24 mouse cellular contexts compared by ENCODE assay signal in the genomic region with DNA sequence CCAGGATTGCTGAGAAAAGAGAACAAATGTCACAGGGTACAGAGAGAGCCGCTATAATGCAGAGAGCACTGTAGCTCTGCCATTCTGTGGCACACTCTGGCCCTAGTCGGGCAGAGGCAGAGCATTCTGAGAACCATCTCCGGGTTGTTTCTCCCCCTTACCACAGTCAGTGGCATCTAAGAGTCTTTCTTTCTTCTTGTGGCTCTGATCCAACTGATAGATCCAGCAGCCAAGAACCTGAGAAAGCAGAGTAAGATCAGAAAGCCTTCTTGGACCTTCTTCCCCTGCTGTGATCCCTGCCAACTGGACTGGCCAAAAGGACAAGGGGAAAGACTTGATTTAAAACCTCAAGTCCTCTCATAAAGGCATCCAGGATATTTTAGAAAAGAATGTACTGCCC.
"Had no signal": no experiment of that assay in that cellular context is flagged by ENCODE, and none has a peak within 500 bp of the region (broad histone marks: within the 10 kb centered on the region; RNA-seq: fewer than 3 reads in every experiment).

No protein-coding gene starts in this region.

- H3K4me3 ChIP-seq: gastrocnemius, adult 2 months; heart, embryonic 10.5 days; heart, embryonic 12.5 days; hindbrain, embryonic 10.5 days; hindbrain, embryonic 12.5 days; hindbrain, embryonic 15.5 days; intestine, embryonic 15.5 days; left cerebral cortex, adult 2 months; limb, embryonic 10.5 days; limb, embryonic 12.5 days; liver, embryonic 13.5 days; liver, embryonic 15.5 days had no signal

- H3K27ac ChIP-seq: gastrocnemius, adult 2 months; heart, embryonic 10.5 days; hindbrain, embryonic 10.5 days; hindbrain, embryonic 12.5 days; hindbrain, embryonic 15.5 days; intestine, embryonic 15.5 days; left cerebral cortex, adult 2 months; limb, embryonic 10.5 days; limb, embryonic 12.5 days; liver, embryonic 13.5 days; liver, embryonic 15.5 days had no signal

- DNase-seq: gastrocnemius, adult 2 months; gastrocnemius, postnatal 10 days; gastrocnemius, postnatal 25 days; heart, adult 18-20 months; heart, postnatal 10 days; heart, postnatal 4 days; kidney, adult 18-20 months; kidney, adult 8-10 months; kidney, postnatal 10 days; kidney, postnatal 25 days; kidney, postnatal 4 days; layer of hippocampus, adult 9-11 months; liver; liver, embryonic 13.5 days had no signal
